In the genomic region with DNA sequence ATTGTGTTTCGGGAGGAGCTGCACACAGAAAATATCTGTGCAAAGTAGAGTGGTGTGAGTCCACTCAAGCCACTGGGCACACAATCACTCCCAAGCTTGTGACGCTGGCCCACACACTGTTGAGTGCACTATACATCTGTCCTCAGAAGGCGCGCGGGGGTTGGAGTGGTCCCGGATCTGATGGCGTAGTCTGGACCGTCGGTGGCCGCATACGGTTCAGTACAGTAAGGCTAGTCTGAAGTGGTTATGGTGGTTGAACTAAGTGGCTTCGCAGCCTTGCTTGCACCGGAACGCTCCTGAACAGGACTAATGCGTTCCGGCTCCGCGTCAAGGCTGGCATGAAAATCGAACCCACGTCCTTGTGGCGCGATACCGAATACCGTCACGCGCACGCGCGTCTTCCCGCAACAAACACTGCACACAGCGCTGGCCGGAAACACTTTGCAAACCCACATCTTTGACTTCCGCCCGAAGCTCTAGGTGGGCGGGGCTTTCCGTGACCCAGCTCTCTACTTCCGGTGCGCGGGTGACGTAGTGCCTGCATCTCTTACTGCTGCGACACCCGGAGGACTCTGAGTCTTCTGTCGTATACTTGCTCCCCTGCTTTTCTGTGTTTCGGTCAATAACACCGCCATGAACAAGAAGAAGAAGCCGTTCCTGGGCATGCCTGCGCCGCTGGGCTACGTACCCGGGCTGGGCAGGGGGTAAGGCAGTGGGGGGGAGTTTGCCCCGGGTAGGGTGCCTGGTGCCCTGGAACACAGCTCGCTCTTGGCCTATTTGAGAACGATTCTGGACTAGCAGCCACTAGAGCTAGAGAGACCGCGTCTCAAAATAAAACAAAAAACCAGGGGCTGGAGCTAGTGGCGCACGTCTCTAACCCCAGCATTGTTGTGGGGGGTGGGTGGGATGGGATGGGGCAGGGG, we compare ENCODE assay signal across 8 mouse cellular contexts. TPM values are rescaled to one million over a fixed set of nuclear protein-coding genes. Genes with fewer than 3 reads are reported as not detected.
DNase-seq lines count a peak whose midpoint lies in the region; ATAC-seq lines count a peak whose summit lies in the region.

No protein-coding gene starts in this region.

- WGBS in hindbrain, embryonic 14.5 days, result 1% methylated on average over 57 of the region's 57 CpGs

- H3K4me3 ChIP-seq in hindbrain, embryonic 14.5 days (replicated peaks; ENCODE audit: low read length), result peak overlapping the region; percentile 80

- peak; percentile 93 for ATAC-seq in hindbrain, embryonic 14.5 days (ENCODE audit: low FRiP score)

- H3K4me1 ChIP-seq in hindbrain, embryonic 14.5 days (replicated peaks; ENCODE audit: control insufficient read depth, insufficient read depth, low read length), result peaks cover 42% of the 10 kb centered on the region

- peak; percentile 98 for DNase-seq in NIH3T3 (ENCODE audit: low read depth)
- peak; percentile 99 for DNase-seq in cerebellum, postnatal 10 days
- DNase-seq in frontal cortex, postnatal 14 days (ENCODE audit: low spot score in 2 of 2), result peak; percentile 96 to 97
- DNase-seq in hindbrain, embryonic 14.5 days (ENCODE audit: low spot score), result peak; percentile 98
- DNase-seq in layer of hippocampus, postnatal 36 days, result peak; percentile 96 to 97
- peak; percentile 98 for DNase-seq in lung, postnatal 36 days
- DNase-seq in retina, postnatal 1 day, result peak; percentile 98
- peak; percentile 91 to 93 for DNase-seq in urinary bladder, adult 18-20 months (ENCODE audit: low spot score in 2 of 2)

- peak overlapping the region; percentile 85 for H3K4me2 ChIP-seq in hindbrain, embryonic 14.5 days (replicated peaks)

- no peaks in the 10 kb centered on the region for H3K9me3 ChIP-seq in hindbrain, embryonic 14.5 days (ENCODE audit: control insufficient read depth, low read length)

- H3K27ac ChIP-seq in hindbrain, embryonic 14.5 days, result peak overlapping the region; percentile 88

- no peaks in the 10 kb centered on the region for H3K27me3 ChIP-seq in hindbrain, embryonic 14.5 days (ENCODE audit: control insufficient read depth, insufficient read depth, low read length)

- H3K9ac ChIP-seq in hindbrain, embryonic 14.5 days, result peak overlapping the region; percentile 89

- H3K36me3 ChIP-seq in hindbrain, embryonic 14.5 days (replicated peaks; ENCODE audit: control insufficient read depth, insufficient read depth), result peaks cover 7% of the 10 kb centered on the region

RNA-seq across cellular contexts. Expression of a gene that starts 2.1 kb away (rescaled TPM):
- 192 and 211 TPM in 2 replicates for polyA plus RNA-seq in hindbrain, embryonic 14.5 days (2014; fragmentation: Nextera tagmentation; extraction: Ambion mirVana)
- total RNA-seq in layer of hippocampus, postnatal 36 days (2021), result 10 to 100 TPM; 14.3 to 16.4 TPM

RNA-seq across cellular contexts. Expression of a gene that starts 8.5 kb away (rescaled TPM):
- 68.3 and 86.2 TPM in 2 replicates for polyA plus RNA-seq in hindbrain, embryonic 14.5 days (2014; fragmentation: Nextera tagmentation; extraction: Ambion mirVana)
- total RNA-seq in layer of hippocampus, postnatal 36 days (2021), result 100 to 1,000 TPM in 1 of 2 experiments, 10 to 100 TPM in 1; 96.3 to 101 TPM

RNA-seq across cellular contexts. Expression of a gene that starts 9.4 kb away (rescaled TPM):
- polyA plus RNA-seq in hindbrain, embryonic 14.5 days (2014; fragmentation: Nextera tagmentation; extraction: Ambion mirVana), result 53.9 and 58.2 TPM in 2 replicates
- total RNA-seq in layer of hippocampus, postnatal 36 days (2021), result 10 to 100 TPM; 55.7 to 58.1 TPM

RNA-seq across cellular contexts. Expression of a gene that starts 16.4 kb away (rescaled TPM):
- 57.2 and 60.7 TPM in 2 replicates for polyA plus RNA-seq in hindbrain, embryonic 14.5 days (2014; fragmentation: Nextera tagmentation; extraction: Ambion mirVana)
- 10 to 100 TPM; 59.6 to 60.7 TPM for total RNA-seq in layer of hippocampus, postnatal 36 days (2021)

RNA-seq across cellular contexts. Expression of a gene that starts 55.7 kb away (rescaled TPM):
- polyA plus RNA-seq in hindbrain, embryonic 14.5 days (2014; fragmentation: Nextera tagmentation; extraction: Ambion mirVana), result 0.27 TPM in 1 of 2 replicates, not detected in the other
- total RNA-seq in layer of hippocampus, postnatal 36 days (2021), result 1 to 10 TPM; 1.1 to 1.6 TPM

Comparison
In these comparisons a context has a peak if more than half of its experiments do, and no peak if none do; other contexts are left out.
1. Peak in every context shown above with its lines: DNase-seq, ATAC-seq, H3K4me3 ChIP-seq and H3K27ac ChIP-seq.